Mouse (Mus musculus) granulocyte monocyte progenitor cell, adult 5-6 weeks (primary cell): ENCODE data around the gene Gnao1. TPM values are rescaled to one million over a fixed set of nuclear protein-coding genes. Genes with fewer than 3 reads are reported as not detected.

Experiments used
- ATAC-seq: replicated peaks from 2 replicates; pipeline ENCODE4 v1.8.0; 2016; ENCODE audit warnings: mild to moderate bottlenecking, moderate TSS enrichment, inconsistent platforms; ENCODE audit not compliant: poor library complexity, severe bottlenecking
- total RNA-seq, 2 experiments: library from RNA; stranded (forward) in 1 of 2; stranded (reverse) in 1 of 2; fragments of 200-712, 200-1000 nt in 1 of 2; fragments of >200 nt in 1 of 2; fragmentation: Nextera tagmentation in 1 of 2; gene quantifications; 2 replicates each; pipeline ENCODE4 v1.2.3; 2014 to 2017

The Gnao1 gene
- total RNA-seq, 2 experiments from 2014 or later = not detected

DNA sequence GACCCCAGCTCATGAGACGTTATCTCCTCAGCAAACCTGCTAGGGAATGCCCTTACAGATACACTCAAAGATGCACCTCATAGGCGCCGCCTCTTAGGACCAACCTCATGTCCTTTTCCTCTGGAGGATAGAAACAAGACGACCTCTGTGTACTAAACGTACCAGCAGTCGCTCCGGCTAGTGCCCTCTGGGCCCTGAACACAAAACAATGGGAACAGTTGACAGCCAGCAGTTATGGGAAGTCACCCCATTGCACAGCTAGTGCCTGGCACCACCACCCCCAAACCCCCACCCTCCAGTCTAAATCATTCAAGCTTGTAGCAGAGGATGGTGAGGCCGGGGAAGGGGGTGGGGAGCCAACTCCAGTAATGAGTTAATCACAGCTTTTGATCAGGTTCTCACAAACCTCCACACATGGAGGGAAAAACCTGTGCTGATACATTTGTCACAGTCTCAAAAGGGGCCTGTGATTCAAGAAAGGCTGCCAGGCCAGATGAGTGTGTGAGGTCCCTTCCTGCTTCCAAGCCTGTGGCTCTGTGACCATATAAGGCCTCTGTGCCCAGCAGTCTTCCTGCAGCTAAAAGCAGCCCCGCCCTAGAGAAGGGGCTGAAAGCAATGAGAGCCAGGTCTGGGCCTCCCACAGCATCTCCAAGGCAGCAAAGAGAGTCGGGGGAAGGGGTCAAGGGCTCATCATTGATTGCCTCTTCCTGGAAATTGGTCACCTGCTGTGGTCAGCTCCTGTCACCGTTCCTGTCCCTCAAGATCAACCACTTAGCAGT is 79.1 kb downstream of the Gnao1 start:
- no peak for ATAC-seq

DNA sequence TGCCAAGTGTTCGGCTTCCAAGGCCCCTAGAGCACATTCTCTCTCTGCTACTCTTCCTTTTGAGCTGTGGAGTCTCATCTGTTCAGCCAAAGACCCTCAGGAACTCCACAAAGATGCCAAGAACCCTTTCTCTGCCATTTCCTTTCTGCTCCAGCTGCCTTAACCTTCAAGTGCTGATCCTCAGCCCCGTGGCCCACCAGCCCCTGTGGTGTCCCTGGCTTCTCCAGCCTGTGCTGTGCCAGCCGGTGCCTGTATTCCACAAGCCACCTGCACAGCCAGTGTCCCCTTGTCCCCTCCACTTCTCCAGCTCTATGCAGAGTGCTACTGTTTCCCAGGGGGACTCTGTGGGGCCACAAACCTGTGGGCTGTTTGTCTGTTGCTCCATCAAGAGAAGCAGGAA is 83.8 kb downstream of the Gnao1 start:
- ATAC-seq = no peak

DNA sequence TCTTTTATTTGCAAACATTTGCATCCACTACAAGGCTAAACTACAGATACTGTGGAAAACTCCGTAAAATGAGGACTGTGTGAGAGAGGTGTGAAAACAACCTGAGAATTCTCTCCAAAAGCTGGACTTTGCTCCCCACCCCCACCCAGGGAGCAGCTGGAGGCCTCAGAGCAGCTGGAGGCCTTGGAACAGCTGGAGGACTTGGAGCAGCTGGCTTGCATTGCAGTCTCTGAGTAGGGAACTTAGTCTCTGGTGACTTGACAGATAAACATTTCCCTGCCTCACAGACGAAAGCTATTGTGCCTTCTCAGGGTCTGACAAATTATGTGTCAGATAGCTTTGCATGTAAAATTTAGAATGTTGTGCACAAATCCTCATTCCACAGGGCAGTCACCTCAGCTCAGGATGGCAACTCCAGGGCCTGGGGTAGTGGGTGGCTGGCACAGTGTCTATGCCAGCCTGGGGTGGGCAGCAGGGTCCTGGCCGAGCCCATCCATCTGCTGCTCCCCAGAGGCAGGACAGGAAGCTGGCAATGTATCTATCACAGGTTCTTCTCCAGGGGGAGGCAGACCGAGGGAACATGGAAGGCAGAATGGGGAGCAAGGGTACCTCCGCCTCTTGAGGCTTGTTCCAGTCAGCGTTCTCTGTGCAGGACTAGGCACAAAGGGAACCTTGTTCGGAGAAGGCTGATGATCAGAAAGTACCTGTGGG is 87.2 kb downstream of the Gnao1 start:
- ATAC-seq = no peak

DNA sequence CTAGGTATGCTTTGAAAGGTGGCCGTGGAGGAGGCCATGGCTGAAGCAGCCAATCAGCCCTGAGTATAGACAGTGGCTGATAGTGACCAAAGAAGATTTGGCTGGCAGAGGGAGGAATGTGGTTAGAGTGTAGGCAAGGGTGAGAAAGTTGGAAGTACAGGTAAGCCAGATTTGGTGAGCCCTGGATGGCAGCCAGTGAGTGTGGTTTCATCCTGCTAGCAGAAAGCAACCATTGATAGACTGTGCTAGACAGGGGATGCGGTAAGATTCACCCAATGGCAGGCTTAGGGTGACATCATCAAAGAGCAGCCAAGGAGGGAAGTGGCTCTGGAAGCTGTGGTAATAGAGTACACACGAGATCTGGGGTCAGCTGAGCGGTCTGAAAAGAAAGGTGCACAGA is 88.8 kb downstream of the Gnao1 start:
- no peak for ATAC-seq

DNA sequence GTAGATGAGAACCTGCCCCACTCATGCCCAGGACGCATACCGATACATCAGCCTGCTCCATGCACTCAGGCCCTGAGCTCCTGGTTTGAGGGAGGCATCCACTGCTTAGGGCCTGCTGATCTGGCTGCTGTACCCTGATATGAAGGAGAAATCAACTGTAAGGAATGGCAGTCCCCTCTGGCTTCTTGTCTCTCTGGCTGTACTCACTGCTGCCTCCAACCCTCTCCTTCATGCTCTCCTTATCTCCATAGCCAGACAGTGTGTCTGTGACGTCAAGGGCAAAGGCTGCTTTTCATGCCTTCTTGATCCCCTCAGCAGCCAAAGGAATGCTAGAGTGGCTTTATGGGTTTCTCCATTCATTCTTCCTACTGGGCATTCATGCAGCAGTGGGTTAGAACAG is 92.3 kb downstream of the Gnao1 start:
- ATAC-seq = no peak

DNA sequence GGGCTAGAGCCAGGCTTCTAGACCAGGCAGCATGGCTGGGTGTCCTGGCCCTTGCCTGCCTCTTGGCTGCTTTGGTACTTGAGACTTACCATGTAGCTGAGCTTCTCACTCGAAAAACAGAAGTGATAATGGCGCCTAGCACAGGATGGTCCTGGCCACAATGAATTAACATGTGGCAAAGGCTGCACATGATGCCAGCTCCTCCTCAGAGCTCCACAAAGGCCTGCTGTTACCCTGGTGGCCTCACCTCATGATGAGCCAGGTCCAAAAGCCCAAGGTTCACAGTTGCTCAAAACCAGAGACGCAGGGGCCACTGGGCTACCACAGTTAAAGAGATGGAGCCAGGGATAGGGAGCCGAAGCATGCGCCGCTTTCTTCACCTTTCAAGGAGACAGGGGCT is 97.2 kb downstream of the Gnao1 start:
- no peak for ATAC-seq

DNA sequence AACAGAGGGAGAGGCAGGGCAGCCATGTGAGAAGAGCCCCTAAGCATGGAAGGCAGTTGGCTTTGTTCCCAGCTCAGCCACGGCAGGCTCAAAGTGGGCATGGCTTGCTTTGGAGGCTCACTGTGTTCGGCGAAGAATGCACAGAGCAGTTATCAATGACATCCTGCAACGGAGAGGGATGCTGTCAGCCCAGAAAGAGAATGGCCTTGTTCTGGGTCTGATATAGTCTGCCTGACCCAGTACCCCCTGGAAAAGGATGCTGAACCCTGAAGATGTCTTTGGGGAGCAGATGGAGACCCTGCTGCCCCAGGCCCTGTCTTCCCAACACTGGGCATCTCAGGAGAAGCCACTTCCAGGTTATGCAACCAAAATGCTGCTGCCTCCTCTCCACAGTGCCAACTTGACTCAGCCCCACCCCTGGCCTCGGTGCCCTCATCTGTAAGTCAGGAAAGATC is 98.2 kb downstream of the Gnao1 start:
- no peak for ATAC-seq

DNA sequence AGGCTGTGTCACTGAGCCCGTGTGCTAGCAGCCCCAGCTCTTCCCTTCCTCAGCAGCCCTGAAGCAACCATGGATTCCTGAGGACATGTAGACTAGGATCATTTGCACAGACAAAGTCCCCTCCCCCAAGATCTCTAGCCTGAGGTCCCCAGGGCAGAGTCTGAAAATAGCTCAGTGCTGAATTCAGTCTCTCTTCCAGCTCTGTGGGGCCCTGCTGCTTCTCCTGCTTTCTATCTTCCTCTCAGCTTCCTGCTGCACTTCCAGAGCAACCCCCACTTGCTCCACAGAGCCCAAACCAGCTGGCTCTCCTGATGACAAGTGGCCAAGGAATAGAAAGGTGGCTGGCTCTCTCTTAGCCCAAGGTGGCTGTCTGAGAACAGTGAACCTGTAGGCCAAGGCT is 98.8 kb downstream of the Gnao1 start:
- no peak for ATAC-seq

DNA sequence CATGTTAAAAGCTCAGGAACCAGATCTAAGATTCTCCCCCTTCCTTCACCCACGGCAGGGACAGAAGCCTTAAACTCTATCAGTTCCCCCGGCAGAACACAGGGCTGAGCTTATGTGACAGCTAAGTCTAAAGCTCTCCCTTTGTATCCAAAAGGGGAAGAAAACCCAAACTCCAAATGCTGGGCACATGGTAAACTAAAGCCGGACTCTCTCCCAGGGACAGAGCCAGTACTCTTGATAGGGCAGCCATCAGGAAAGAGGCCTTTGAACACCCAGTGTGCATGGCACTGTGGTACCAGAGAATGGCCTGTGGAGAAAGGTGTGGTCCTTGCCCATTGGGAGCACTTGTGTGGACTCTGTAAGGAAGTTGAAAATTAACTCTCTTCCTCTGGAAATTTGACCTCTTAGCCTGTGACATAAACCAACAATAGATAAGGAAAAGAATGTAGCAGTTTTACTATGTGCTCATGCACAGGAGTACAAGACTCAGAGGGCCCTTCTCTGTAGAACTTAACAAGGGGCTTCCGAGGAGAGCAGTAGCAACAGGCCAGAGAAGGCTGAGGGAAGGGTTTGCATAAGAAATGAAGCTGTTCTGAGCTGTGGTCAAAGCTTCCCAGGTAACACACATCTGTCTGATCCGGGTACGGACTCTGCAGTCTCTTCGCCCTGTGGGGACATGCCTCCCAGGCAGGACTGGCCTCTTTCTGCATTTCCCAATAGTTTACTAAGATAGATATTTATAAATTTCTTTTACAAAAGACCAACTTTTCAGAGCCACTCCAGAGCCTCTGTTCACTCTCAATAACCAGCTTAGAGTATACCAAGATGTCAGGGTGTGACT is 102.2 kb downstream of the Gnao1 start:
- ATAC-seq = no peak

DNA sequence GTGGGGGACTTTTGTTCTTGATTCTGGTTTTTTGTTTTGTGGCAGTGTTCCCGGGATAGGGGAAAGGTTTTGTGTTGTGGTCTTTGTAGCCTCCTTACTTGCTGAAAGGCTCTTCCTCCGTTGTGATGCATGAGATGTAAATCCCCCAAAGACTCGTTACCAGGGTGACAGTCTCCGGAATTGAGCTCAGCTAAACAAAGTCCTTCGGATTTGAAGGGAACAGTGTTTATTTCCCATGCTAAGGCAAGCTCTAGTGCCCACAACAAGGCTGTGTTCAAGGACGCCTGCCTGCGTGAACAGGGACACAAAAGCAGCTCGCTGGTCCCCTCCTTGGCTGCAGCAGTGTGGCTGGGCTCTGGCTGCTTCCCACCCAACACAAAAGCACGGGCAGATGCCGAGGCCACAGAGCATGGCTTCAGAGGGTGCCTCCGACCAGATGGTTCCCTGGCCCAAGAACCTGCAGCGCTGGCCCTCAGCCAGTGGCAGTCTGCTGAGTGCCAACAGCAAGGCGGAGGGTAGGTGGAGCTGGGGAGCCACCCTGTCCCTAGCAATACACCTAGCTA is 108.2 kb downstream of the Gnao1 start:
- ATAC-seq = no peak

DNA sequence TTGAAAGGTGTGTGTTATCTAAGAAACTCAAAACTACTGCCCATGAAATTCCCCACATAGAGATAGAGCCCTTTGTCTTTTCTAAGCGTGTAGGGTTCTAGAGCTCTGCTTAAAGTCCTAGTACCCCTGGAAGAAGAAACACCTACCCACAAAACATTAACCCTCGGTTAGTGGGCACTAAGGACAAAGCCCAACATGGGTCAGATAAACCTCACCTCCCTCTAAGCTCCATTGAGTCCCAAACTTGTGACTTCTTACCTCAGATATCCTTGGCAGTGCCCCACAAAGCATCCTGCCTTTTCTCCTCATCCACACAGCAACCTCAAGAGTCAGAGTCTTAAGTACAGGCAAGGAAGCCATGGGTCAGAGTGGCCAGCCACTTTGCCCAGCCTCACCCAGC is 108.8 kb downstream of the Gnao1 start:
- no peak for ATAC-seq

DNA sequence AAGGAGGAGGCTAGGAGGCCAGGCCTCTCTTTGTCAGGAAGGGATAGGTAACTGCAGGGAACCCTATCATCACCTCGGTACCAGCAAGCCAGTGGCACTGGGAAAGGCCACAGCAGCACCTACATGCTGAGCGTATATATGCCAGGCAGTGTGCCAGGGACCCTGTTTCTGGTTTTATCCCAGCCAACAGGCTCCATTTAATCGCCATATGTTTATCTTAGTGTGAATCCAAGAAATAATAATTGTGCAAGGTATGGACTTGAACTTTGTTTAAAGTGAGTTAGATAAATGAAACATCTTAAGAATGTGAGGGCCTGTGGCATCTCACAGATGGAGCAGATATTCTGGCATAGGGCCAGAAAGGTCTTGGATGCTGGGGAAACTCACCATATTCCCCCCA is 109.7 kb downstream of the Gnao1 start:
- ATAC-seq = no peak

DNA sequence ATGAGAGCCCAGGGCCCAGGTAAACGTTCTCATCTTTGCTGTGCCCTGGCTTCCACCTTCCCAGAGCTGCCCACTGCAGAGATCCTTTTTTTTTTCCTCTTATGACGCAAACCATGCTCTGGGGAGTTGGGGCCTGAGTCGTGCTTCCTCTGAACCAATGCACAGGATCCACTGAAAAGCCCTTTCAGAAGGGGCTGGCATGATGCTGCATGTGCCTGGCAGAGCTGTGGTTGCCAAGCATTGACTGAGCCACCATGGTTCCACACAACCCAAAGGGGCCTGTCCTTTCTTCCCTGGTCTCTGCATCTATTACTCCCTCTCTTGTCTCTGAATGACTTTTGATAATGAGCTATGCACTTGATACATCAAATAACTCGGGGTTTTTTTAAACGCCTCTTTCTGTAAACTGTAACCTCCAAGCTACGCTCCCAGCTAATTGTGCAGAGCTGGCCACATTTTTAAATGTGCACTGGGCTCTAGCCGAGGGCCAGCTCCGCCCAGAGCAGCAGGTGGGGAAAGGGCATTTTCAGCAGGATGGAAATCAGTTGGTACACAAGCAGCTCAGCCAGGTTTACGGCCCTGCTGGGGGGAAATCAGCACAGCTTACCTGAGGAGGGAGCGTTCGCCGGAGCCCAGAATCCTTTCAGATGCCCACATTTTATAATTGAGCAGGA is 110.3 kb downstream of the Gnao1 start:
- ATAC-seq = no peak

DNA sequence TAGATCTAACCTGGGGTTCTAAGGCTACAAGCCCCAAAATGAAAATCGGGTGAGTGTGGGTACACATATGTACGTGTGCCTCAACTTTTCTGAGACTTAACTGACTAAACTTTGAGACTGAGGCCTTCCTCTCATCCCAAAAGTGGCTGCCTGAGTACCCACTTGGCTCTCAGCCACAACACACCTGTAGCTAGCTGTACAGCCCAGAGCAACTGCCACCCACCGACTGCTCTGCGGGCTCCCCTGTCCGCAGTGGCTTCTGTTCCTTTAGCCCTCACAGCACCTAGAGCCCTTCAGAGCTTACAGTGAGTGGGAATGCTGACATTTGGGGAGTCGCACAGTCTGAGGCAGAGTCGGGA is 110.8 kb downstream of the Gnao1 start:
- no peak for ATAC-seq

DNA sequence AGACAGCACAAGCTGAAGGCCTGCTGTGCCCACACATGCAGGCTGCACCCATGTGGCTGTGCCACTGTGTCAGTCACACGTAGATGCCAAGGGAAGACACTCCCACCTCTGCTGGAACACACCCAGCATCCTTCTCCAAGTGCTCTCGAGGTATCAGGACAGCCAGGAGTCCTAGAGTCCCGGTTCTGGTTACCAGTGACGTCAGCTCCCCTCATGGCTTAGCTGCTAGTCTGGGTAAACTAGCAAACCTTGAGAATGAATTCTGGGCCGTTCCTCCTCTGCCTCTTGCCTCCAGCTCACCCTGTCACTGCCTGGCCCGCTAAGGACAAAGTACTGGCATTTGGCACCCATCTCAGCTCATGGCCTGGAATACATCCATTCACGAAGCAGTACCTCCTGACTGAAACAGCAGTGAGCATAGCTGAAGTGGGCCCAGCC is 114.2 kb downstream of the Gnao1 start:
- ATAC-seq = no peak

DNA sequence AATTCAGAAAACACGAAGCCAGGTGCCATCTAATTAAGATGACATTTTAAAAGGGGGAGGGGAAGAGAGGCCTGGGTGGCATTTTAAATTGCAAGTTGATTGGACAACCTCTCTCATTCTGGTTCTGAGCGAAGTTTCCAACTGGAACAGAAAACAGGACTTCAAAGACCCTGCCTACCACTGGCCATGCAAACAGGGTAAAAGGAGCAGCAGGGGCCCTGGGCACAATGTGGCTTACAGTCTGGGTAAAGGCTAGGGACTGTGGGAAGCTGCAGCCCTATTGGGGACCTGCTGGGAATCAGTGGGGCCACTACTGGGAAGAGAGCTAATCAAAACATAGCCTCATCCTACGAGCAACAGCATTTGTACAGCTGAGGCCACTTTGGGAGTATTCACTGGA is 115.7 kb downstream of the Gnao1 start:
- no peak for ATAC-seq

DNA sequence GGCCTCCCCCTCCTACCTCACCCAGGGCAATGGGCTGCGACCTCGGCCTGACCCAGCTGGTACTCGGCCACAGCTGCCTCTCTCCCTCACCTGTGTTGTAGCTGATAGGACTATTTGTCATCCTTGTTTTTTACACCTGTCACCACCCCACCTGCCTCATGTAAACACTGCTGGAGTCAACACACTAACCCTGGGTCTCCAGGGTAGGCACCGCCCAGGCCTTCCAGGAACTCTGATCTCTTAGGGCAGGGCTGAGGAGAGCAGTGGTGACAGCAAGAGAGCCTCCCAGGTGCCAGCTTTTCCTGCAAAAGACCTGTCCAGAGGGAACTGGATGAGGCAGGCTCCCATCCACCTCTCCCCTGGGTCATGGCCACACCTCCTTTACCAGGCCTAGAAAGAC is 119.5 kb downstream of the Gnao1 start:
- no peak for ATAC-seq

DNA sequence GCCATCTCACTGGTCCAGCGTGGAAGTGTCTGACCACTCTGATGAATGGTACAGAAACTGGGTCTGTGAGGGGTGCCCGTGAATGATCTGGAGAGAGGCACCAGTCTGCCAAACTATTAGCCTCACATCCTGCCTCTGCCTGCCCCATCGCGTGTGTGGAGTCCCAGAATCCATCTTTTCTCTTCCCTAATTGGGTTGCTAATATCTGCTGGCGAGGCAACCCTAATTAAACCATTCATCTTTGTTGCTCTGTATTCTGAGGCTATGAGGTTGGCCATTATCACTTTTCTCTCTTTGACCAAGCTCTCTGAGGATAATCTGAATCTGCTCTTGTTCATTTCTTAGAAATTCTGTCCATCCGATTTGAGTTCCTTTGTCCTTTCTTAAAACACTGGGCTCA is 121.6 kb downstream of the Gnao1 start:
- no peak for ATAC-seq

DNA sequence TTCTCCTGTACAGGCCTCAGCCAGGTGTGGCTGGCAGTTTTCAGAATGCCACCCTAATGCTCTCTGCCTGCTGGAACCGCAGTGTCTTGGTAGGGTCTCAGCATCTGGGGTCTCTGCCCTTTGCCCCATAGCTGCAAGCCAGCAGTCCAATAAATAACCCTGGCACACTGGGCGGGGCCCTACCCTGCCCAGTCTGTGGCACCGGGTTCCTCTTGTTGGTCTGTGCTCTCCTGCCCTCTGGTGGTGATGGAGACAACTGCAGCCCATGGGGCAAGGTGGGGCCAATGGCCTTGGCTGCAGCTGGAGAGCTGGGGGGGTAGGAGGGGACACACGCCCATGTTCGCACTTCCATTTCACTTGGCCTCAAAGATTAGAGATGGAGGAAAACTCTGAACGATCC is 123.1 kb downstream of the Gnao1 start:
- peak; percentile 99 for ATAC-seq

DNA sequence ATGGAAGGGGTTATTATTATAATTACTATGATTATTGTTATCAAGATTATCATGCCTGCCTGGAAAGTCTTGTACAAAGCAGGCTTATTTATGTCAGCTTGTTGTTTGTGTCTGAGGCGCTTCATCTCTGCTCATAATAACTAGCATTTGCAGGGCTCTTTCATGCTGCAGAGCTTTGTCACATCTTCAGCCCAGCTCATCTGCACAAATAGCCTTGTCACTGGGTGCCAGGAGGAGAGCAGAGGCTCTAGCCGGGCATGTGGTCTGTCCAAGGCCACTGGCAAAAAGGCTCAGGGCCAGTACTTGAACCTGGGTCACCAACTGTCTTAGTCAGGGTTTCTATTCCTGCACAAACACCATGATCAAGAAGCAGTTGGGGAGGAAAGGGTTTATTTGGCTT is 123.5 kb downstream of the Gnao1 start:
- no peak for ATAC-seq
